Mouse (Mus musculus) CH12.LX (cell line): ENCODE results near the gene Slc16a5. TPM values are rescaled to one million over a fixed set of nuclear protein-coding genes. Genes with fewer than 3 reads are reported as not detected.

Experiments used
- DNase-seq: peaks from one replicate; pipeline ENCODE4 v3.0.0-alpha.2; 2013; ENCODE audit errors: extremely low read depth
- H3K27ac ChIP-seq: 2 replicates; pipeline ENCODE4 v1.5.1; 2012; ENCODE audit warnings: low read depth, mild to moderate bottlenecking, control low read depth, moderate library complexity; ENCODE audit not compliant: insufficient read depth
- H3K27me3 ChIP-seq: replicated peaks from 2 replicates; pipeline ENCODE3; 2012; ENCODE audit warnings: inconsistent platforms
- H3K36me3 ChIP-seq, 2 experiments: replicated peaks in 1 of 2; 2 replicates each; pipeline versions ENCODE3 to v1.6.1; 2012; ENCODE audit warnings: inconsistent platforms in 1 of 2, low read length in 1 of 2, mild to moderate bottlenecking in 1 of 2, mixed read lengths in 1 of 2, moderate library complexity in 1 of 2; ENCODE audit not compliant: control insufficient read depth in 1 of 2, insufficient read depth in 1 of 2
- H3K4me1 ChIP-seq, 2 experiments: 2 replicates each; pipeline ENCODE4 v1.6.1; 2012; ENCODE audit warnings: inconsistent platforms in 1 of 2, moderate library complexity in 1 of 2; ENCODE audit not compliant: insufficient read depth in 2 of 2, control insufficient read depth in 1 of 2
- H3K4me2 ChIP-seq: 2 replicates; pipeline ENCODE4 v1.6.1; 2012; ENCODE audit warnings: low read depth, mild to moderate bottlenecking, control low read depth; ENCODE audit not compliant: poor library complexity, insufficient read depth, severe bottlenecking
- H3K4me3 ChIP-seq, 3 experiments: fragments of 150-350 bp in 1 of 3; sonication (generic) in 1 of 3; replicated peaks in 1 of 3; 2 replicates each; pipeline versions ENCODE3 to v1.5.1; 2011 to 2012; ENCODE audit warnings: low read depth in 2 of 3, low read length in 2 of 3, mild to moderate bottlenecking in 2 of 3, moderate library complexity in 2 of 3, control low read depth in 1 of 3, improper control_type of control experiment in 1 of 3, inconsistent platforms in 1 of 3, mixed read lengths in 1 of 3; ENCODE audit not compliant: poor library complexity in 1 of 3
- H3K79me2 ChIP-seq: replicated peaks from 2 replicates; pipeline ENCODE4 v1.6.1; 2012; ENCODE audit warnings: mild to moderate bottlenecking, moderate library complexity; ENCODE audit not compliant: control insufficient read depth, poor library complexity, insufficient read depth, severe bottlenecking; ENCODE audit errors: extremely low read depth
- H3K9ac ChIP-seq: 2 replicates; pipeline ENCODE4 v1.6.1; 2012; ENCODE audit warnings: low read depth, mild to moderate bottlenecking, control low read depth, moderate library complexity; ENCODE audit not compliant: insufficient read depth
- H3K9me3 ChIP-seq: replicated peaks from 2 replicates; pipeline ENCODE3; 2012; ENCODE audit warnings: low read length, inconsistent platforms, mixed read lengths
- CHD1 ChIP-seq: IDR thresholded peaks from 2 replicates; pipeline ENCODE4 v1.6.1; 2012; ENCODE audit warnings: low read depth, low read length, improper control_type of control experiment, inconsistent platforms
- CHD2 ChIP-seq: IDR thresholded peaks from 2 replicates; pipeline ENCODE4 v1.6.1; 2011; ENCODE audit warnings: low read length, improper control_type of control experiment
- CTCF ChIP-seq, 2 experiments: IDR thresholded peaks in 1 of 2; conservative IDR thresholded peaks in 1 of 2; 2 replicates each; pipeline ENCODE4 v1.5.1; 2011 to 2012; ENCODE audit warnings: low read depth in 2 of 2, low read length in 2 of 2, improper control_type of control experiment in 1 of 2, inconsistent platforms in 1 of 2, mild to moderate bottlenecking in 1 of 2, moderate library complexity in 1 of 2
- ELF1 ChIP-seq: IDR thresholded peaks from 2 replicates; pipeline ENCODE4 v1.6.1; 2014; ENCODE audit warnings: low read depth, mild to moderate bottlenecking, inconsistent platforms, low read length, improper control_type of control experiment
- JUN ChIP-seq: IDR thresholded peaks from 2 replicates; pipeline ENCODE4 v1.6.1; 2011; ENCODE audit warnings: low read depth, mild to moderate bottlenecking, low read length, improper control_type of control experiment, moderate library complexity; ENCODE audit not compliant: insufficient read depth
- JUND ChIP-seq: conservative IDR thresholded peaks from 2 replicates; pipeline ENCODE4 v1.6.1; 2011; ENCODE audit warnings: low read depth, low read length, improper control_type of control experiment
- NELFE ChIP-seq: IDR thresholded peaks from 2 replicates; pipeline ENCODE4 v1.6.1; 2011; ENCODE audit warnings: low read depth, low read length, improper control_type of control experiment
- POLR2AphosphoS2 ChIP-seq: IDR thresholded peaks from 2 replicates; pipeline ENCODE4 v1.6.1; 2011; ENCODE audit warnings: low read depth, low read length, improper control_type of control experiment
- RAD21 ChIP-seq: IDR thresholded peaks from 2 replicates; pipeline ENCODE4 v1.6.1; 2011; ENCODE audit warnings: low read depth, mild to moderate bottlenecking, low read length, improper control_type of control experiment, moderate library complexity
- RCOR1 ChIP-seq: conservative IDR thresholded peaks from 2 replicates; pipeline ENCODE4 v1.6.1; 2012; ENCODE audit warnings: low read depth, mild to moderate bottlenecking, inconsistent platforms, low read length, improper control_type of control experiment
- SIN3A ChIP-seq: IDR thresholded peaks from 2 replicates; pipeline ENCODE4 v1.6.1; 2012; ENCODE audit warnings: low read length, improper control_type of control experiment, inconsistent platforms
- SMC3 ChIP-seq: IDR thresholded peaks from 2 replicates; pipeline ENCODE4 v1.6.1; 2011; ENCODE audit warnings: low read depth, low read length, improper control_type of control experiment
- TBP ChIP-seq: conservative IDR thresholded peaks from 2 replicates; pipeline ENCODE4 v1.6.1; 2011; ENCODE audit warnings: low read depth, low read length, improper control_type of control experiment
- TCF12 ChIP-seq: IDR thresholded peaks from 2 replicates; pipeline ENCODE4 v1.6.1; 2014; ENCODE audit warnings: low read depth, mild to moderate bottlenecking, inconsistent platforms, low read length, improper control_type of control experiment
- ZC3H11A ChIP-seq: IDR thresholded peaks from 2 replicates; pipeline ENCODE4 v1.6.1; 2012; ENCODE audit warnings: low read depth, mild to moderate bottlenecking, inconsistent platforms, low read length, improper control_type of control experiment
- ZKSCAN1 ChIP-seq: IDR thresholded peaks from 2 replicates; pipeline ENCODE4 v1.6.1; 2012; ENCODE audit warnings: low read depth, inconsistent platforms, low read length, improper control_type of control experiment, borderline replicate concordance
- dilution Hi-C: fragments of 300-500 bp; cut with MboI; formaldehyde crosslinking; loops from 2 replicates; pipeline ENCODE4 v1.14.3; 2020; ENCODE audit warnings: low sequenced_read_pairs; ENCODE audit not compliant: extremely low pct_unique_long_range_greater_than_20kb, extremely low pct_ligation_motif_present
- in situ Hi-C: fragments of 300-500 bp; cut with MboI; formaldehyde crosslinking; loops from 3 replicates; pipeline ENCODE4 v1.14.3; 2019; ENCODE audit warnings: low sequenced_read_pairs, low pct_ligation_motif_present, low pct_unique_long_range_greater_than_20kb, mixed read lengths
- polyA plus RNA-seq: library from polyadenylated mRNA; unstranded; fragments of >175 nt; gene quantifications from 2 replicates; pipeline ENCODE4 v1.2.1, GENCODE M21; 2012; ENCODE audit warnings: low read depth; ENCODE audit not compliant: insufficient read length
- total RNA-seq, 2 experiments: library from RNA; depleted of rRNA; stranded (reverse); fragments of 300-350 nt in 1 of 2; fragments of >200 nt in 1 of 2; gene quantifications; 2 replicates each; pipeline ENCODE4 v1.2.3; 2012 to 2014

Gene Slc16a5
- total and polyA plus RNA-seq, 3 experiments = 0.51 to 0.71 TPM; not detected in 1

- dilution Hi-C loops (no loop called here), in situ Hi-C loops (no loop called here)
- no peak overlapping the region for H3K9ac ChIP-seq
- no peaks in the 10 kb centered on the region for H3K9me3 ChIP-seq
- H3K79me2 ChIP-seq = peaks cover 16% of the 10 kb centered on the region
- DNase-seq = no peak
- H3K27ac ChIP-seq = no peak overlapping the region
- H3K4me3 ChIP-seq = no peak overlapping the region
- H3K4me1 ChIP-seq = peaks cover 4 to 46% of the 10 kb centered on the region in 2 experiments; a peak in 3 of 4 replicates
- H3K4me2 ChIP-seq = no peak overlapping the region
- no peaks in the 10 kb centered on the region for H3K27me3 ChIP-seq
- peaks cover 22 to 41% of the 10 kb centered on the region in 2 experiments for H3K36me3 ChIP-seq
- TF ChIP-seq SIN3A = no peak
- peak; percentile 56; the same call in 1 of the 2 replicates for TF ChIP-seq POLR2AphosphoS2
Observed at GRCm38 (mm10) chr11:115521080-115521479, 58.8 kb downstream of the Slc16a5 start.

GRCm38 (mm10) chr11:115522238-115522637 lies 60.0 kb downstream of the Slc16a5 start:
- Histone ChIP-seq H3K36me3 (peaks cover 32 to 52% of the 10 kb centered on the region in 2 experiments), H3K9me3 (no peaks in the 10 kb centered on the region), H3K4me1 (peaks cover 4 to 52% of the 10 kb centered on the region in 2 experiments; a peak in 3 of 4 replicates), H3K27ac (no peak overlapping the region), H3K27me3 (no peaks in the 10 kb centered on the region), H3K4me2 (no peak overlapping the region), H3K79me2 (peaks cover 27% of the 10 kb centered on the region), H3K9ac (no peak overlapping the region), H3K4me3 (no peak overlapping the region)
- no peak for TF ChIP-seq TCF12
- 0 out of 2 replicates have a peak, but pooled peaks have one; percentile 67 for TF ChIP-seq POLR2AphosphoS2
- in situ Hi-C loops = no loop called here
- DNase-seq = no peak
- dilution Hi-C loops = no loop called here

- Histone ChIP-seq H3K4me2 (no peak overlapping the region), H3K9ac (no peak overlapping the region), H3K4me3 (no peak overlapping the region), H3K4me1 (peaks cover 4 to 52% of the 10 kb centered on the region in 2 experiments; a peak in 3 of 4 replicates), H3K36me3 (peaks cover 35 to 56% of the 10 kb centered on the region in 2 experiments), H3K27me3 (no peaks in the 10 kb centered on the region), H3K79me2 (peaks cover 31% of the 10 kb centered on the region), H3K9me3 (no peaks in the 10 kb centered on the region), H3K27ac (no peak overlapping the region)
- in situ Hi-C loops = no loop called here
- no peak for TF ChIP-seq JUN
- TF ChIP-seq TBP = no peak
- TF ChIP-seq NELFE = no peak
- no peak for TF ChIP-seq CHD2
- TF ChIP-seq ZKSCAN1 = no peak
- no peak for TF ChIP-seq CHD1
- no peak for TF ChIP-seq RAD21
- no peak for TF ChIP-seq JUND
- TF ChIP-seq ZC3H11A = no peak
- TF ChIP-seq SMC3 = no peak
- no peak for TF ChIP-seq CTCF (conservative IDR thresholded peaks at IDR 0.05 in 1 of 2, IDR thresholded peaks at IDR 0.05 in 1 of 2; ENCODE audit: low read depth in 2 of 2, low read length in 2 of 2)
- no peak for TF ChIP-seq ELF1
- no peak for TF ChIP-seq RCOR1
- dilution Hi-C loops = no loop called here
- DNase-seq = no peak
Observed at GRCm38 (mm10) chr11:115522703-115523102, 60.4 kb downstream of the Slc16a5 start.

Other genes with a start within 250 kb of the Slc16a5 start
Only the 20 nearest of the 22 such genes appear.
- gene Fdxr, start 185.4 kb upstream of the Slc16a5 start, total RNA-seq (2012; rRNA removed) = 62.2 and 63.3 TPM in 2 replicates
- 40.9 and 43.8 TPM in 2 replicates for gene Fdxr, start 185.4 kb upstream of the Slc16a5 start, total RNA-seq (2014; rRNA removed)
- 58.6 and 62.1 TPM in 2 replicates for gene Fdxr, start 185.4 kb upstream of the Slc16a5 start, polyA plus RNA-seq
- 6.9 and 8.5 TPM in 2 replicates for gene Fads6, start 164.8 kb upstream of the Slc16a5 start, total RNA-seq (2012; rRNA removed)
- 0.11 and 0.30 TPM in 2 replicates for gene Fads6, start 164.8 kb upstream of the Slc16a5 start, total RNA-seq (2014; rRNA removed)
- gene Fads6, start 164.8 kb upstream of the Slc16a5 start, polyA plus RNA-seq = 0.56 and 0.63 TPM in 2 replicates
- not detected in 2 replicates for gene Otop2, start 155.3 kb upstream of the Slc16a5 start, total RNA-seq (2012; rRNA removed)
- not detected in 2 replicates for gene Otop2, start 155.3 kb upstream of the Slc16a5 start, total RNA-seq (2014; rRNA removed)
- not detected in 2 replicates for gene Otop2, start 155.3 kb upstream of the Slc16a5 start, polyA plus RNA-seq
- 0.17 and 0.42 TPM in 2 replicates for gene Ush1g, start 140.4 kb upstream of the Slc16a5 start, total RNA-seq (2012; rRNA removed)
- gene Ush1g, start 140.4 kb upstream of the Slc16a5 start, total RNA-seq (2014; rRNA removed) = not detected in 2 replicates
- gene Ush1g, start 140.4 kb upstream of the Slc16a5 start, polyA plus RNA-seq = not detected in 2 replicates
- gene Otop3, start 127.7 kb upstream of the Slc16a5 start, total RNA-seq (2012; rRNA removed) = not detected in 2 replicates
- not detected in 2 replicates for gene Otop3, start 127.7 kb upstream of the Slc16a5 start, total RNA-seq (2014; rRNA removed)
- not detected in 2 replicates for gene Otop3, start 127.7 kb upstream of the Slc16a5 start, polyA plus RNA-seq
- gene Hid1, start 94.7 kb upstream of the Slc16a5 start, total RNA-seq (2012; rRNA removed) = 3.2 and 3.6 TPM in 2 replicates
- 0.12 TPM in 1 of 2 replicates, not detected in the other for gene Hid1, start 94.7 kb upstream of the Slc16a5 start, total RNA-seq (2014; rRNA removed)
- 0.36 and 0.57 TPM in 2 replicates for gene Hid1, start 94.7 kb upstream of the Slc16a5 start, polyA plus RNA-seq
- not detected in 2 replicates for gene Cdr2l, start 80.6 kb upstream of the Slc16a5 start, total RNA-seq (2012; rRNA removed)
- not detected in 2 replicates for gene Cdr2l, start 80.6 kb upstream of the Slc16a5 start, total RNA-seq (2014; rRNA removed)
- not detected in 2 replicates for gene Cdr2l, start 80.6 kb upstream of the Slc16a5 start, polyA plus RNA-seq
- gene Mrpl58, start 58.7 kb upstream of the Slc16a5 start, total RNA-seq (2012; rRNA removed) = 157 and 164 TPM in 2 replicates
- gene Mrpl58, start 58.7 kb upstream of the Slc16a5 start, total RNA-seq (2014; rRNA removed) = 110 and 113 TPM in 2 replicates
- gene Mrpl58, start 58.7 kb upstream of the Slc16a5 start, polyA plus RNA-seq = 146 and 161 TPM in 2 replicates
- 500 and 564 TPM in 2 replicates for gene Atp5h, start 42.5 kb upstream of the Slc16a5 start, total RNA-seq (2012; rRNA removed)
- 671 and 759 TPM in 2 replicates for gene Atp5h, start 42.5 kb upstream of the Slc16a5 start, total RNA-seq (2014; rRNA removed)
- 711 and 734 TPM in 2 replicates for gene Atp5h, start 42.5 kb upstream of the Slc16a5 start, polyA plus RNA-seq
- gene Kctd2, start 42.3 kb upstream of the Slc16a5 start, total RNA-seq (2012; rRNA removed) = 10.0 and 14.0 TPM in 2 replicates
- gene Kctd2, start 42.3 kb upstream of the Slc16a5 start, total RNA-seq (2014; rRNA removed) = 6.8 and 8.5 TPM in 2 replicates
- gene Kctd2, start 42.3 kb upstream of the Slc16a5 start, polyA plus RNA-seq = 13.3 and 13.7 TPM in 2 replicates
- not detected in 2 replicates for gene Trim80, start 21.9 kb upstream of the Slc16a5 start, total RNA-seq (2012; rRNA removed)
- not detected in 2 replicates for gene Trim80, start 21.9 kb upstream of the Slc16a5 start, total RNA-seq (2014; rRNA removed)
- not detected in 2 replicates for gene Trim80, start 21.9 kb upstream of the Slc16a5 start, polyA plus RNA-seq
- gene Armc7, start 13.2 kb downstream of the Slc16a5 start, total RNA-seq (2012; rRNA removed) = 8.7 and 8.9 TPM in 2 replicates
- gene Armc7, start 13.2 kb downstream of the Slc16a5 start, total RNA-seq (2014; rRNA removed) = 6.0 and 7.5 TPM in 2 replicates
- 12.5 TPM in 2 replicates for gene Armc7, start 13.2 kb downstream of the Slc16a5 start, polyA plus RNA-seq
- gene Nt5c, start 29.4 kb downstream of the Slc16a5 start, total RNA-seq (2012; rRNA removed) = 151 and 154 TPM in 2 replicates
- 59.8 and 65.3 TPM in 2 replicates for gene Nt5c, start 29.4 kb downstream of the Slc16a5 start, total RNA-seq (2014; rRNA removed)
- 175 and 190 TPM in 2 replicates for gene Nt5c, start 29.4 kb downstream of the Slc16a5 start, polyA plus RNA-seq
- gene Jpt1, start 51.9 kb downstream of the Slc16a5 start, total RNA-seq (2012; rRNA removed) = 294 and 358 TPM in 2 replicates
- gene Jpt1, start 51.9 kb downstream of the Slc16a5 start, total RNA-seq (2014; rRNA removed) = 439 and 448 TPM in 2 replicates
- gene Jpt1, start 51.9 kb downstream of the Slc16a5 start, polyA plus RNA-seq = 432 and 479 TPM in 2 replicates
- 480 and 623 TPM in 2 replicates for gene Sumo2, start 73.8 kb downstream of the Slc16a5 start, total RNA-seq (2012; rRNA removed)
- 1,752 and 1,801 TPM in 2 replicates for gene Sumo2, start 73.8 kb downstream of the Slc16a5 start, total RNA-seq (2014; rRNA removed)
- gene Sumo2, start 73.8 kb downstream of the Slc16a5 start, polyA plus RNA-seq = 960 and 1,020 TPM in 2 replicates
- gene Nup85, start 102.0 kb downstream of the Slc16a5 start, total RNA-seq (2012; rRNA removed) = 290 and 340 TPM in 2 replicates
- 282 and 305 TPM in 2 replicates for gene Nup85, start 102.0 kb downstream of the Slc16a5 start, total RNA-seq (2014; rRNA removed)
- gene Nup85, start 102.0 kb downstream of the Slc16a5 start, polyA plus RNA-seq = 326 and 368 TPM in 2 replicates
- 172 and 217 TPM in 2 replicates for gene Mrps7, start 141.5 kb downstream of the Slc16a5 start, total RNA-seq (2012; rRNA removed)
- gene Mrps7, start 141.5 kb downstream of the Slc16a5 start, total RNA-seq (2014; rRNA removed) = 154 and 168 TPM in 2 replicates
- gene Mrps7, start 141.5 kb downstream of the Slc16a5 start, polyA plus RNA-seq = 157 and 184 TPM in 2 replicates
- 18.7 and 22.6 TPM in 2 replicates for gene Gga3, start 141.6 kb downstream of the Slc16a5 start, total RNA-seq (2012; rRNA removed)
- 7.7 TPM in 2 replicates for gene Gga3, start 141.6 kb downstream of the Slc16a5 start, total RNA-seq (2014; rRNA removed)
- gene Gga3, start 141.6 kb downstream of the Slc16a5 start, polyA plus RNA-seq = 37.2 and 39.8 TPM in 2 replicates
- gene Mif4gd, start 150.5 kb downstream of the Slc16a5 start, total RNA-seq (2012; rRNA removed) = 143 and 177 TPM in 2 replicates
- gene Mif4gd, start 150.5 kb downstream of the Slc16a5 start, total RNA-seq (2014; rRNA removed) = 160 and 174 TPM in 2 replicates
- gene Mif4gd, start 150.5 kb downstream of the Slc16a5 start, polyA plus RNA-seq = 131 and 143 TPM in 2 replicates
- 277 and 312 TPM in 2 replicates for gene Slc25a19, start 165.8 kb downstream of the Slc16a5 start, total RNA-seq (2012; rRNA removed)
- 278 and 294 TPM in 2 replicates for gene Slc25a19, start 165.8 kb downstream of the Slc16a5 start, total RNA-seq (2014; rRNA removed)
- gene Slc25a19, start 165.8 kb downstream of the Slc16a5 start, polyA plus RNA-seq = 374 and 398 TPM in 2 replicates